ENCODE assay signal across 19 mouse cellular contexts in the genomic region with DNA sequence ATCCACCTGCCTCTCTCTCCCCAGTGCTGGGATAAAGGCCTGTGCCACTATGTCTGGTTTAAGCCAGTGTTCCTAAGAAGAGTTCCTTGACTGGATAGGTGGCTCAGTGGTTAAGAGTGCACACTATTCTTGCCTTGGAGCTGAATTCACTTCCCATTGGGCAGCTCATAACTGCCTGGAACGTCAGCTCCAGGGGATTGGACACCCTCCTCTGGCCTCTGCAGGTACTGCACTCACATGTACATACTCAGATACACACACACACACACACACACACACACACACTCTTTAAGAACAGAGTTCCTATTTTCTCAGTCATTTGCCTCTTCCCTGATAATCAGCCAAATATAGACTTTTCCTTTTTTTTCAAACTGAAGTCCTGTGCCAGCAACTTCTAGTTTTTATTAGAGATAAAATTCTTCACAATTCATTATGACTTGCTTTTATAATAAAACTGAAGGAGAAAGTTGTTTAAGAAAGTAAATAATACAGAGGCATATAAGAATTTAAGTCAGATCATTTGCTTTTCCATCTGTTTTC. TPM values are rescaled to one million over a fixed set of nuclear protein-coding genes. Genes with fewer than 3 reads are reported as not detected.
A peak's percentile ranks its signal among the peaks of the same experiment; 100 is the strongest.
DNase-seq lines count a peak whose midpoint lies in the region; ATAC-seq and TF ChIP-seq lines count a peak whose summit lies in the region.
"Had no signal": no experiment of that assay in that cellular context is flagged by ENCODE, and none has a peak within 500 bp of the region (broad histone marks: within the 10 kb centered on the region; RNA-seq: fewer than 3 reads in every experiment).

No protein-coding gene starts in this region.

- no peak overlapping the region for H3K27ac ChIP-seq in forebrain, postnatal 0 days (ENCODE audit: low read depth, low read length)
- no peak overlapping the region for H3K27ac ChIP-seq in forebrain, embryonic 12.5 days
- no peak overlapping the region for H3K27ac ChIP-seq in kidney, embryonic 14.5 days (ENCODE audit: low read depth, low read length)
- no peak overlapping the region for H3K27ac ChIP-seq in midbrain, postnatal 0 days (ENCODE audit: low read depth, low read length)
- no peak overlapping the region for H3K27ac ChIP-seq in midbrain, embryonic 15.5 days
- H3K27ac ChIP-seq in stomach, postnatal 0 days (replicated peaks): no peak overlapping the region
- H3K27ac ChIP-seq: embryonic facial prominence, embryonic 12.5 days; left cerebral cortex, adult 2 months had no signal

- DNase-seq in forebrain, postnatal 0 days: no peak
- DNase-seq in kidney, postnatal 4 days: peak; percentile 23 to 36
- DNase-seq in midbrain, postnatal 0 days (ENCODE audit: low spot score): no peak
- DNase-seq in stomach, postnatal 0 days (ENCODE audit: low spot score): no peak
- DNase-seq in kidney, adult 18-20 months: no peak
- DNase-seq: adrenal gland, adult 8-10 months; cerebellum, adult 2 months; gastrocnemius, postnatal 10 days; kidney, adult 9 months; lung, adult 2 months; midbrain, embryonic 14.5 days; retina, postnatal 1 day had no signal

- no peaks in the 10 kb centered on the region for H3K4me1 ChIP-seq in forebrain, postnatal 0 days (ENCODE audit: insufficient read depth)
- no peaks in the 10 kb centered on the region for H3K4me1 ChIP-seq in forebrain, embryonic 12.5 days
- H3K4me1 ChIP-seq in kidney, embryonic 14.5 days (ENCODE audit: control insufficient read depth, insufficient read depth, low read length): no peaks in the 10 kb centered on the region
- H3K4me1 ChIP-seq in midbrain, postnatal 0 days (ENCODE audit: insufficient read depth, low read length): no peaks in the 10 kb centered on the region
- no peaks in the 10 kb centered on the region for H3K4me1 ChIP-seq in midbrain, embryonic 15.5 days
- no peaks in the 10 kb centered on the region for H3K4me1 ChIP-seq in stomach, postnatal 0 days (replicated peaks; ENCODE audit: control insufficient read depth, insufficient read depth)
- H3K4me1 ChIP-seq: embryonic facial prominence, embryonic 12.5 days had no signal

- no peak for TF ChIP-seq EP300 in stomach, postnatal 0 days (optimal IDR thresholded peaks at IDR 0.05)

- no peaks in the 10 kb centered on the region for H3K27me3 ChIP-seq in forebrain, postnatal 0 days (ENCODE audit: insufficient read depth, low read length)
- no peaks in the 10 kb centered on the region for H3K27me3 ChIP-seq in forebrain, embryonic 12.5 days
- H3K27me3 ChIP-seq in kidney, embryonic 14.5 days (ENCODE audit: control insufficient read depth, insufficient read depth, low read length): no peaks in the 10 kb centered on the region
- H3K27me3 ChIP-seq in midbrain, postnatal 0 days (ENCODE audit: insufficient read depth, low read length): no peaks in the 10 kb centered on the region
- no peaks in the 10 kb centered on the region for H3K27me3 ChIP-seq in midbrain, embryonic 15.5 days (replicated peaks)
- no peaks in the 10 kb centered on the region for H3K27me3 ChIP-seq in stomach, postnatal 0 days (ENCODE audit: control insufficient read depth, insufficient read depth, low read length)
- H3K27me3 ChIP-seq: embryonic facial prominence, embryonic 12.5 days had no signal

- H3K36me3 ChIP-seq in forebrain, postnatal 0 days (ENCODE audit: insufficient read depth): peaks cover 18% of the 10 kb centered on the region; the same call in 1 of the 2 replicates
- peaks cover 22% of the 10 kb centered on the region for H3K36me3 ChIP-seq in forebrain, embryonic 12.5 days (replicated peaks)
- H3K36me3 ChIP-seq in kidney, embryonic 14.5 days (ENCODE audit: control insufficient read depth, insufficient read depth, low read length): peaks cover 30% of the 10 kb centered on the region; the same call in 1 of the 2 replicates
- peaks cover 14% of the 10 kb centered on the region; the same call in 1 of the 2 replicates for H3K36me3 ChIP-seq in midbrain, postnatal 0 days (ENCODE audit: insufficient read depth, low read length)
- peaks cover 10% of the 10 kb centered on the region for H3K36me3 ChIP-seq in midbrain, embryonic 15.5 days (replicated peaks)
- H3K36me3 ChIP-seq in stomach, postnatal 0 days (ENCODE audit: control insufficient read depth, insufficient read depth, low read length): peaks cover 10% of the 10 kb centered on the region

- no peak overlapping the region for H3K4me2 ChIP-seq in forebrain, postnatal 0 days (ENCODE audit: low read depth)
- H3K4me2 ChIP-seq in forebrain, embryonic 12.5 days: no peak overlapping the region
- no peak overlapping the region for H3K4me2 ChIP-seq in kidney, embryonic 14.5 days (replicated peaks; ENCODE audit: low read depth, low read length)
- H3K4me2 ChIP-seq in midbrain, postnatal 0 days (ENCODE audit: low read depth, low read length, poor library complexity, severe bottlenecking): no peak overlapping the region
- no peak overlapping the region for H3K4me2 ChIP-seq in midbrain, embryonic 15.5 days
- H3K4me2 ChIP-seq in stomach, postnatal 0 days (replicated peaks; ENCODE audit: low read depth): no peak overlapping the region
- H3K4me2 ChIP-seq: embryonic facial prominence, embryonic 12.5 days had no signal

- WGBS in forebrain, postnatal 0 days: 71% methylated on average over 1 of the region's 1 CpGs
- 63% methylated on average over 1 of the region's 1 CpGs for WGBS in forebrain, embryonic 12.5 days
- WGBS in kidney, embryonic 14.5 days: 68% methylated on average over 1 of the region's 1 CpGs
- WGBS in midbrain, postnatal 0 days: 68% methylated on average over 1 of the region's 1 CpGs
- WGBS in midbrain, embryonic 15.5 days: 75% methylated on average over 1 of the region's 1 CpGs
- 61% methylated on average over 1 of the region's 1 CpGs for WGBS in stomach, postnatal 0 days

- ATAC-seq in forebrain, postnatal 0 days: no peak
- ATAC-seq in forebrain, embryonic 12.5 days (ENCODE audit: low FRiP score): no peak
- ATAC-seq in kidney, embryonic 14.5 days (ENCODE audit: low FRiP score, low TSS enrichment): no peak
- ATAC-seq in midbrain, postnatal 0 days (ENCODE audit: low FRiP score): no peak
- ATAC-seq in midbrain, embryonic 15.5 days (replicated peaks): no peak
- no peak for ATAC-seq in stomach, postnatal 0 days (ENCODE audit: low FRiP score, low TSS enrichment)
- ATAC-seq: hindbrain, embryonic 16.5 days had no signal

- peak; percentile 40; the same call in 1 of the 2 replicates for TF ChIP-seq CTCF in forebrain, postnatal 0 days (IDR thresholded peaks at IDR 0.05; ENCODE audit: low read depth)
- peak; percentile 36 for TF ChIP-seq CTCF in midbrain, postnatal 0 days (IDR thresholded peaks at IDR 0.05)
- TF ChIP-seq CTCF in stomach, postnatal 0 days (IDR thresholded peaks at IDR 0.05; ENCODE audit: low read depth): peak; percentile 34

- H3K9me3 ChIP-seq in forebrain, postnatal 0 days (ENCODE audit: low read length): no peaks in the 10 kb centered on the region
- H3K9me3 ChIP-seq in forebrain, embryonic 12.5 days: 0 out of 2 replicates have a peak, but pooled peaks cover 4% of the 10 kb centered on the region
- H3K9me3 ChIP-seq in kidney, embryonic 14.5 days (ENCODE audit: control insufficient read depth, low read length): no peaks in the 10 kb centered on the region; the same call in 1 of the 2 replicates
- H3K9me3 ChIP-seq in midbrain, postnatal 0 days (ENCODE audit: low read length): no peaks in the 10 kb centered on the region
- no peaks in the 10 kb centered on the region for H3K9me3 ChIP-seq in midbrain, embryonic 15.5 days
- H3K9me3 ChIP-seq in stomach, postnatal 0 days (ENCODE audit: control insufficient read depth, low read length): no peaks in the 10 kb centered on the region
- H3K9me3 ChIP-seq: embryonic facial prominence, embryonic 12.5 days; G1E had no signal

- no peak overlapping the region for H3K4me3 ChIP-seq in forebrain, postnatal 0 days (ENCODE audit: low read depth, low read length)
- no peak overlapping the region for H3K4me3 ChIP-seq in forebrain, embryonic 12.5 days (replicated peaks)
- no peak overlapping the region for H3K4me3 ChIP-seq in kidney, embryonic 14.5 days (ENCODE audit: low read length)
- H3K4me3 ChIP-seq in midbrain, postnatal 0 days (ENCODE audit: low read depth, low read length): no peak overlapping the region
- no peak overlapping the region for H3K4me3 ChIP-seq in midbrain, embryonic 15.5 days
- no peak overlapping the region for H3K4me3 ChIP-seq in stomach, postnatal 0 days (ENCODE audit: low read depth, low read length)
- H3K4me3 ChIP-seq: embryonic facial prominence, embryonic 12.5 days; left cerebral cortex, adult 2 months had no signal

- H3K9ac ChIP-seq in forebrain, postnatal 0 days: no peak overlapping the region
- H3K9ac ChIP-seq in forebrain, embryonic 12.5 days: no peak overlapping the region
- no peak overlapping the region for H3K9ac ChIP-seq in kidney, embryonic 14.5 days (ENCODE audit: low read depth, low read length)
- no peak overlapping the region for H3K9ac ChIP-seq in midbrain, postnatal 0 days (replicated peaks; ENCODE audit: low read length, poor library complexity, severe bottlenecking)
- no peak overlapping the region for H3K9ac ChIP-seq in midbrain, embryonic 15.5 days
- no peak overlapping the region for H3K9ac ChIP-seq in stomach, postnatal 0 days (ENCODE audit: low read length)
- H3K9ac ChIP-seq: embryonic facial prominence, embryonic 12.5 days had no signal

RNA-seq across cellular contexts. Expression of a gene that starts 23.6 kb away (rescaled TPM):
- total RNA-seq in forebrain, postnatal 0 days (2014; rRNA removed): 18.3 and 18.9 TPM in 2 replicates
- 4.8 and 6.0 TPM in 2 replicates for polyA plus RNA-seq in forebrain, postnatal 0 days (2015; fragmentation: Nextera tagmentation; extraction: Ambion mirVana)
- 14.7 and 16.1 TPM in 2 replicates for polyA plus RNA-seq in forebrain, embryonic 12.5 days (2016; fragmentation: Nextera tagmentation; extraction: Ambion mirVana)
- polyA plus RNA-seq in kidney, embryonic 14.5 days (2014; fragmentation: Nextera tagmentation; extraction: Ambion mirVana): 14.9 and 22.1 TPM in 2 replicates
- 14.6 and 21.2 TPM in 2 replicates for total RNA-seq in midbrain, postnatal 0 days (2014; rRNA removed)
- polyA plus RNA-seq in midbrain, postnatal 0 days (2015; fragmentation: Nextera tagmentation; extraction: Ambion mirVana): 5.4 and 5.6 TPM in 2 replicates
- polyA plus RNA-seq in midbrain, embryonic 15.5 days (2015; fragmentation: Nextera tagmentation; extraction: Ambion mirVana): 12.1 and 12.4 TPM in 2 replicates
- 5.2 and 5.5 TPM in 2 replicates for polyA plus RNA-seq in stomach, postnatal 0 days (2015; fragmentation: Nextera tagmentation; extraction: Ambion mirVana)

RNA-seq across cellular contexts. Expression of a gene that starts 36.2 kb away (rescaled TPM):
- 33.6 and 33.7 TPM in 2 replicates for total RNA-seq in forebrain, postnatal 0 days (2014; rRNA removed)
- 22.8 and 24.7 TPM in 2 replicates for polyA plus RNA-seq in forebrain, postnatal 0 days (2015; fragmentation: Nextera tagmentation; extraction: Ambion mirVana)
- polyA plus RNA-seq in forebrain, embryonic 12.5 days (2016; fragmentation: Nextera tagmentation; extraction: Ambion mirVana): 63.3 and 67.3 TPM in 2 replicates
- 27.9 and 47.3 TPM in 2 replicates for polyA plus RNA-seq in kidney, embryonic 14.5 days (2014; fragmentation: Nextera tagmentation; extraction: Ambion mirVana)
- total RNA-seq in midbrain, postnatal 0 days (2014; rRNA removed): 22.6 and 31.4 TPM in 2 replicates
- polyA plus RNA-seq in midbrain, postnatal 0 days (2015; fragmentation: Nextera tagmentation; extraction: Ambion mirVana): 25.5 and 25.8 TPM in 2 replicates
- polyA plus RNA-seq in midbrain, embryonic 15.5 days (2015; fragmentation: Nextera tagmentation; extraction: Ambion mirVana): 46.5 and 50.3 TPM in 2 replicates
- 13.8 and 13.9 TPM in 2 replicates for polyA plus RNA-seq in stomach, postnatal 0 days (2015; fragmentation: Nextera tagmentation; extraction: Ambion mirVana)

RNA-seq across cellular contexts. Expression of a gene that starts 49.9 kb away (rescaled TPM):
- total RNA-seq in forebrain, postnatal 0 days (2014; rRNA removed): 104 TPM in 2 replicates
- polyA plus RNA-seq in forebrain, postnatal 0 days (2015; fragmentation: Nextera tagmentation; extraction: Ambion mirVana): 37.4 and 41.9 TPM in 2 replicates
- 24.0 and 26.9 TPM in 2 replicates for polyA plus RNA-seq in forebrain, embryonic 12.5 days (2016; fragmentation: Nextera tagmentation; extraction: Ambion mirVana)
- polyA plus RNA-seq in kidney, embryonic 14.5 days (2014; fragmentation: Nextera tagmentation; extraction: Ambion mirVana): 5.5 and 6.2 TPM in 2 replicates
- total RNA-seq in midbrain, postnatal 0 days (2014; rRNA removed): 115 and 152 TPM in 2 replicates
- polyA plus RNA-seq in midbrain, postnatal 0 days (2015; fragmentation: Nextera tagmentation; extraction: Ambion mirVana): 35.4 and 36.3 TPM in 2 replicates
- 38.4 and 39.4 TPM in 2 replicates for polyA plus RNA-seq in midbrain, embryonic 15.5 days (2015; fragmentation: Nextera tagmentation; extraction: Ambion mirVana)
- 2.4 and 2.6 TPM in 2 replicates for polyA plus RNA-seq in stomach, postnatal 0 days (2015; fragmentation: Nextera tagmentation; extraction: Ambion mirVana)

Comparison
In these comparisons a context has a peak if more than half of its experiments do, and no peak if none do; other contexts are left out.
1. DNase-seq: peak in kidney, postnatal 4 days (2 of 2); none in forebrain, postnatal 0 days (single experiment), midbrain, postnatal 0 days (single experiment), stomach, postnatal 0 days (single experiment) and kidney, adult 18-20 months (single experiment).
2. Peak in every context shown above with its lines, with median percentiles within 50 percentile points of each other: CTCF ChIP-seq.